Mouse (Mus musculus) stomach, postnatal 0 days (tissue): ENCODE results near the gene Nek8. TPM values are rescaled to one million over a fixed set of nuclear protein-coding genes. Genes with fewer than 3 reads are reported as not detected.

Experiments
- ATAC-seq: fragments of 200-750 bp; cut with Nextera tagmentation; 2 replicates; pipeline ENCODE4 v1.8.0; 2017; ENCODE audit not compliant: low FRiP score, low TSS enrichment
- DNase-seq: peaks from one replicate; pipeline ENCODE4 v3.0.0-alpha.2; 2016; ENCODE audit warnings: low spot score
- H3K27ac ChIP-seq: fragments of 300-500 bp; sonication (generic); replicated peaks from 2 replicates; pipeline ENCODE4 v1.5.1; 2014; ENCODE audit warnings: mild to moderate bottlenecking, control low read depth
- H3K27me3 ChIP-seq: fragments of 300-500 bp; sonication (generic); 2 replicates; pipeline ENCODE4 v1.6.1; 2014; ENCODE audit warnings: low read length; ENCODE audit not compliant: control insufficient read depth, insufficient read depth
- H3K36me3 ChIP-seq: fragments of 300-500 bp; sonication (generic); 2 replicates; pipeline ENCODE4 v1.6.1; 2014; ENCODE audit warnings: low read length, mixed read lengths; ENCODE audit not compliant: control insufficient read depth, insufficient read depth
- H3K4me1 ChIP-seq: fragments of 300-500 bp; sonication (generic); replicated peaks from 2 replicates; pipeline ENCODE4 v1.6.1; 2014; ENCODE audit warnings: antibody characterized with exemption; ENCODE audit not compliant: control insufficient read depth, insufficient read depth
- H3K4me2 ChIP-seq: fragments of 300-500 bp; sonication (generic); replicated peaks from 2 replicates; pipeline ENCODE4 v1.6.1; 2014; ENCODE audit warnings: low read depth, mild to moderate bottlenecking, control low read depth, moderate library complexity
- H3K4me3 ChIP-seq: fragments of 300-500 bp; sonication (generic); 2 replicates; pipeline ENCODE4 v1.5.1; 2014; ENCODE audit warnings: low read depth, low read length, control low read depth
- H3K9ac ChIP-seq: fragments of 300-500 bp; sonication (generic); 2 replicates; pipeline ENCODE4 v1.6.1; 2014; ENCODE audit warnings: mild to moderate bottlenecking, low read length, control low read depth, mixed read lengths
- H3K9me3 ChIP-seq: fragments of 300-500 bp; sonication (generic); 2 replicates; pipeline ENCODE4 v1.6.1; 2016; ENCODE audit warnings: low read length; ENCODE audit not compliant: control insufficient read depth
- CTCF ChIP-seq: IDR thresholded peaks from 2 replicates; pipeline ENCODE4 v1.5.1; 2016; ENCODE audit warnings: antibody characterized with exemption, low read depth, mild to moderate bottlenecking, moderate library complexity
- EP300 ChIP-seq: optimal IDR thresholded peaks from 2 replicates; pipeline ENCODE3; 2016; ENCODE audit warnings: antibody characterized with exemption
- WGBS: fragments of 180-500 bp; shearing (Covaris S2); extraction: QIAGEN DNeasy Blood & Tissue Kit; methylation state at CpG from one replicate; pipeline ENCODE4 v1.1.7; 2014; 5-methylcytosine and 5-hydroxymethylcytosine counted together
- polyA plus RNA-seq: library from polyadenylated mRNA; unstranded; fragments of >200 nt; fragmentation: Nextera tagmentation; extraction: Ambion mirVana; gene quantifications from 2 replicates; pipeline ENCODE4 v1.2.1, GENCODE M21; 2015

Nek8 gene
- polyA plus RNA-seq, 1 experiment from 2014 or later, result 6.4 TPM

DNA sequence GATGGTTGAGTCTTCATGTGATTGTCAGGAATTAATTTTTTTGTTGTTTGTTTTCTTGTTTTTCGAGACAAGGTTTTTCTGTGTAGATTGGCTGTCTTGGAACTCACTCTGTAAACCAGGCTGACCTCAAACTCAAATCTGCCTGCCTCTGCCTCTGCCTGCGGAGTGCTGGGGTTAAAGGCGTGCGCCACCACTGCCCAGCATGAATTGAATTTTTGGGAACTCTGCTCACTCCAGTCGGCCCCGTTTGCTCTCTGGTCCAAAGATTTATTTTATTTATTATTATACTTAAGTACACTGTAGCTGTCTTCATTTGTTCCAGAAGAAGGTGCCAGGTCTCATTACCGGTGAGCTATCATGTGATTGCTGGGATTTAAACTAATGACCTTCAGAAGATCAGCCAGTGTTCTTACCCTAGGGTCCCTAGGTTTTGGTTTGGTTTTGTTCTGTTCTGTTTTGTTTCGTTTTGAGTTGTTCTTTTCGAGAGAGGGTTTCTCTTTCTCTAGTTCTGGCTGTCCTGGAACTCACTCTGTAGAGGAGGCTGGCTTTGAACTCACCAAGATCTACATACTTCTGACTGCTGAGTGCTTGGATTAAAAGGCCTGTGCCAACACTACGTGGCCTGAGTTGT lies 7.5 kb upstream of the Nek8 start:
- 40% methylated on average over 10 of the region's 10 CpGs for WGBS

GRCm38 (mm10) chr11:78182961-78183844 lies 6.7 kb upstream of the Nek8 start, which contains the start of gene Rpl23a:
TSS of gene Rpl23a (minus strand) at chr11:78183584.
- H3K9ac ChIP-seq, result peak within 1 kb of the TSS; percentile 91
- peak within 1 kb of the TSS; percentile 84 for H3K4me3 ChIP-seq
- no peaks in the 10 kb centered on the region for H3K9me3 ChIP-seq
- ATAC-seq (peak; percentile 90), DNase-seq (peak; percentile 83)
- WGBS, result under 1% methylated on average over 38 of the region's 38 CpGs
- TF ChIP-seq EP300 (peak; percentile 97), CTCF (peak; percentile 61)
- no peaks in the 10 kb centered on the region for H3K4me1 ChIP-seq
- peak within 1 kb of the TSS; percentile 92 for H3K27ac ChIP-seq
- H3K36me3 ChIP-seq, result peaks cover 3% of the 10 kb centered on the region; the same call in 1 of the 2 replicates
- H3K27me3 ChIP-seq, result no peaks in the 10 kb centered on the region
- H3K4me2 ChIP-seq, result peak within 1 kb of the TSS; percentile 63

More for the DNA sequence above, 7.5 kb upstream of the Nek8 start:
- Histone ChIP-seq H3K9ac (no peak overlapping the region), H3K36me3 (peaks cover 3% of the 10 kb centered on the region; the same call in 1 of the 2 replicates), H3K27me3 (no peaks in the 10 kb centered on the region), H3K4me2 (peak overlapping the region; percentile 63), H3K27ac (no peak overlapping the region), H3K9me3 (no peaks in the 10 kb centered on the region), H3K4me3 (peak overlapping the region; percentile 84; the same call in 1 of the 2 replicates), H3K4me1 (no peaks in the 10 kb centered on the region)
- ATAC-seq (no peak; the same call in 1 of the 2 replicates), DNase-seq (no peak)
- TF ChIP-seq CTCF (no peak; the same call in 1 of the 2 replicates), EP300 (no peak)

DNA sequence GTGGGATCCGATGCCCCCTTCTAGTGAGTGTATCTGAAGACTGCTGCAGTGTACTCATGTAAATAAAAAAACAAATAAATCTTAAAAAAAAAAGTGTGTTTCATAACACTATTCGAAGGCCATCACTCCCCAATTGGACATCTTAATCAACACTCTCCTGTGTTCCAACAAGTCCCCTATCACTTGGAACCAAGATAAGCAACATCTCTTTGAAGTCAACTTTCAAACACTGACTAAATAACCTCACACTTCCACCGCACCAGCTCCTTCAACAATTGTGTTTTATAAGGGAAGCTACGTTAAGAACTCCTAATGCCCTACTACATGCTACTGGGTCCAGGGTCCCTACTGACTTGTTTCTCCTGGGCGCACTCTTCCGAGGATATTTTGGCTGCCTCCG lies 6.0 kb upstream of the Nek8 start:
- H3K36me3 ChIP-seq, result peaks cover 3% of the 10 kb centered on the region; the same call in 1 of the 2 replicates
- peak overlapping the region; percentile 91 for H3K9ac ChIP-seq
- WGBS, result 5% methylated on average over 7 of the region's 7 CpGs
- H3K27ac ChIP-seq, result no peak overlapping the region
- H3K4me2 ChIP-seq, result peak overlapping the region; percentile 63
- no peaks in the 10 kb centered on the region for H3K27me3 ChIP-seq
- no peaks in the 10 kb centered on the region for H3K4me1 ChIP-seq
- H3K4me3 ChIP-seq, result peak overlapping the region; percentile 84
- ATAC-seq (no peak), DNase-seq (no peak)
- H3K9me3 ChIP-seq, result no peaks in the 10 kb centered on the region
- no peak for TF ChIP-seq CTCF
- no peak for TF ChIP-seq EP300

- Histone ChIP-seq H3K27me3 (no peaks in the 10 kb centered on the region), H3K9ac (no peak overlapping the region), H3K36me3 (peaks cover 3% of the 10 kb centered on the region; the same call in 1 of the 2 replicates), H3K4me1 (no peaks in the 10 kb centered on the region), H3K27ac (no peak overlapping the region), H3K4me2 (peak overlapping the region; percentile 63), H3K9me3 (no peaks in the 10 kb centered on the region), H3K4me3 (peak overlapping the region; percentile 84; the same call in 1 of the 2 replicates)
- ATAC-seq, result no peak
- 27% methylated on average over 2 of the region's 2 CpGs for WGBS
- no peak for TF ChIP-seq CTCF
- TF ChIP-seq EP300, result no peak
- no peak for DNase-seq
These were observed 5.4 kb upstream of the Nek8 start for GRCm38 (mm10) chr11:78181830-78182357.

GRCm38 (mm10) chr11:78180081-78180761 lies 3.7 kb upstream of the Nek8 start:
- Histone ChIP-seq H3K27ac (peak overlapping the region; percentile 97; the same call in 1 of the 2 replicates), H3K4me2 (0 out of 2 replicates have a peak overlapping the region, but pooled peaks have one; percentile 95), H3K4me3 (no peak overlapping the region), H3K4me1 (no peaks in the 10 kb centered on the region), H3K36me3 (peaks cover 3% of the 10 kb centered on the region; the same call in 1 of the 2 replicates), H3K9ac (no peak overlapping the region), H3K9me3 (no peaks in the 10 kb centered on the region), H3K27me3 (no peaks in the 10 kb centered on the region)
- ATAC-seq, result no peak
- WGBS, result 59% methylated on average over 6 of the region's 6 CpGs
- DNase-seq, result no peak
- TF ChIP-seq CTCF (no peak), EP300 (no peak)
